Mouse (Mus musculus): Measurements from ENCODE around the gene Olfr851.

DNA sequence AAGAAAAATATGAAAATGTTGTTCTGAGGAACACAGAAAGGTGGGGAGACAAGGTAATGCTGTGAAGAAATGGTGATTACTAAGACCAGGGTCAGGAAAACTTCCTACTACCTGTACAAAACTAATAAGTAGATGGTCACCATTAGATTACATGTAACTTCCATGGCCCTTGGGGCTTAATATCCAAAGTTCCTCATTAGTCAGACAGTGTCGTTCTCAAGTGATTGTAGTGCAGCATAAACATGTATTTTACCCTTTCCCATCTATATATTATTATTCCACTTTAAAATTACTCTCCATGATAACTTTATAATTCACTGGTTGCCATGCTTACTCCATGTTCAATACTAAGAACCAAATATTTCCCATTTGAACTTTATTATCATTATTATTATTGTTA lies 47.9 kb downstream of the Olfr851 start, which contains the start of gene Olfr853:
- TF ChIP-seq CTCF (IDR thresholded peaks at IDR 0.05; ENCODE audit: extremely low read depth, insufficient read depth, insufficient read length, insufficient replicate concordance) (no peak), POLR2A (IDR thresholded peaks at IDR 0.05; ENCODE audit: low read depth, low read length) (no peak)
